Mouse (Mus musculus) midbrain, embryonic 14.5 days (tissue): ENCODE measurements around the gene Tsfm. TPM values are rescaled to one million over a fixed set of nuclear protein-coding genes. Genes with fewer than 3 reads are reported as not detected.
"Not testable (repeated sequence)": the region's sequence is repeated elsewhere in the genome, so short reads cannot be mapped to it uniquely, and the experiment has no call there.

ENCODE experiments used
- ATAC-seq: fragments of 200-750 bp; cut with Nextera tagmentation; 2 replicates; pipeline ENCODE4 v1.8.0; 2017; ENCODE audit warnings: moderate number of reproducible peaks, moderate library complexity; ENCODE audit not compliant: low FRiP score, low TSS enrichment
- DNase-seq: peaks from one replicate; pipeline ENCODE4 v3.0.0-alpha.2; 2015
- H3K27ac ChIP-seq: fragments of 300-500 bp; sonication (generic); replicated peaks from 2 replicates; pipeline ENCODE4 v1.5.1; 2014; ENCODE audit warnings: mild to moderate bottlenecking, low read depth, low read length, moderate library complexity
- H3K27me3 ChIP-seq: fragments of 300-500 bp; sonication (generic); 2 replicates; pipeline ENCODE4 v1.6.1; 2014; ENCODE audit warnings: low read length, control low read depth, mixed read lengths; ENCODE audit not compliant: control insufficient read depth, insufficient read depth
- H3K36me3 ChIP-seq: fragments of 300-500 bp; sonication (generic); 2 replicates; pipeline ENCODE4 v1.6.1; 2014; ENCODE audit warnings: low read length, control low read depth; ENCODE audit not compliant: control insufficient read depth, insufficient read depth
- H3K4me1 ChIP-seq: fragments of 300-500 bp; sonication (generic); 2 replicates; pipeline ENCODE4 v1.6.1; 2014; ENCODE audit warnings: mild to moderate bottlenecking, antibody characterized with exemption, low read length, control low read depth; ENCODE audit not compliant: control insufficient read depth, insufficient read depth
- H3K4me2 ChIP-seq: fragments of 300-500 bp; sonication (generic); 2 replicates; pipeline ENCODE4 v1.6.1; 2014; ENCODE audit warnings: mild to moderate bottlenecking, low read length, moderate library complexity
- H3K4me3 ChIP-seq: fragments of 300-500 bp; sonication (generic); replicated peaks from 2 replicates; pipeline ENCODE4 v1.5.1; 2014; ENCODE audit warnings: low read depth, low read length
- H3K9ac ChIP-seq: fragments of 300-500 bp; sonication (generic); replicated peaks from 2 replicates; pipeline ENCODE4 v1.6.1; 2014; ENCODE audit warnings: mild to moderate bottlenecking, low read length, moderate library complexity
- H3K9me3 ChIP-seq: fragments of 300-500 bp; sonication (generic); 2 replicates; pipeline ENCODE4 v1.6.1; 2016; ENCODE audit warnings: low read length, control low read depth, mixed read lengths; ENCODE audit not compliant: control insufficient read depth
- WGBS: fragments of 180-500 bp; shearing (Covaris S2); extraction: QIAGEN DNeasy Blood & Tissue Kit; methylation state at CpG from one replicate; pipeline ENCODE4 v1.1.7; 2014; 5-methylcytosine and 5-hydroxymethylcytosine counted together
- polyA plus RNA-seq: library from polyadenylated mRNA; unstranded; fragments of >200 nt; fragmentation: Nextera tagmentation; extraction: Ambion mirVana; gene quantifications from 2 replicates; pipeline ENCODE4 v1.2.1, GENCODE M21; 2014

Gene Tsfm
- polyA plus RNA-seq, 1 experiment from 2014 or later, result 56.0 TPM

- peaks cover 21% of the 10 kb centered on the region for H3K4me1 ChIP-seq
- H3K9me3 ChIP-seq, result no peaks in the 10 kb centered on the region
- no peak within 1 kb of the TSS for H3K4me3 ChIP-seq
- H3K27ac ChIP-seq, result no peak within 1 kb of the TSS
- H3K4me2 ChIP-seq, result no peak within 1 kb of the TSS
- no peak within 1 kb of the TSS for H3K9ac ChIP-seq
- 0 out of 2 replicates have a peak, but pooled peaks cover 7% of the 10 kb centered on the region for H3K27me3 ChIP-seq
- DNase-seq, result no peak
- ATAC-seq, result no peak
- WGBS, result 68% methylated on average over 9 of the region's 9 CpGs
- H3K36me3 ChIP-seq, result no peaks in the 10 kb centered on the region
Measured at GRCm38 (mm10) chr10:127075080-127075479, 44.4 kb upstream of the Tsfm start, which contains the start of gene Agap2. TSS of gene Agap2 (plus strand) at chr10:127075284.

GRCm38 (mm10) chr10:127073981-127074380 is 43.3 kb upstream of the Tsfm start:
- no peak for DNase-seq
- H3K9ac ChIP-seq, result no peak overlapping the region
- no peaks in the 10 kb centered on the region for H3K27me3 ChIP-seq
- H3K9me3 ChIP-seq, result no peaks in the 10 kb centered on the region
- H3K27ac ChIP-seq, result no peak overlapping the region
- H3K36me3 ChIP-seq, result no peaks in the 10 kb centered on the region
- H3K4me2 ChIP-seq, result no peak overlapping the region
- H3K4me1 ChIP-seq, result peaks cover 22% of the 10 kb centered on the region
- H3K4me3 ChIP-seq, result no peak overlapping the region
- no peak for ATAC-seq
- WGBS, result 97% methylated on average over 1 of the region's 1 CpGs

- 92% methylated on average over 2 of the region's 2 CpGs for WGBS
- H3K27ac ChIP-seq, H3K9ac ChIP-seq, H3K9me3 ChIP-seq, ATAC-seq, H3K27me3 ChIP-seq, DNase-seq, H3K4me2 ChIP-seq, H3K36me3 ChIP-seq, H3K4me3 ChIP-seq: not testable (repeated sequence)
- H3K4me1 ChIP-seq, result peaks cover 20% of the 10 kb centered on the region
Measured at GRCm38 (mm10) chr10:127072969-127073368, 42.3 kb upstream of the Tsfm start.

GRCm38 (mm10) chr10:127072270-127072669 is 41.6 kb upstream of the Tsfm start:
- DNase-seq, H3K9ac ChIP-seq, H3K27ac ChIP-seq, H3K4me3 ChIP-seq, H3K9me3 ChIP-seq, H3K4me2 ChIP-seq, ATAC-seq, H3K27me3 ChIP-seq: not testable (repeated sequence)
- H3K36me3 ChIP-seq, result peaks cover 12% of the 10 kb centered on the region
- 85% methylated on average over 4 of the region's 4 CpGs for WGBS
- peaks cover 14% of the 10 kb centered on the region for H3K4me1 ChIP-seq

GRCm38 (mm10) chr10:127071203-127071602 is 40.6 kb upstream of the Tsfm start:
- Histone ChIP-seq H3K9me3 (no peaks in the 10 kb centered on the region), H3K9ac (peak overlapping the region; percentile 74), H3K27me3 (no peaks in the 10 kb centered on the region), H3K4me1 (peaks cover 14% of the 10 kb centered on the region), H3K4me3 (peak overlapping the region; percentile 54), H3K4me2 (peak overlapping the region; percentile 95), H3K36me3 (peaks cover 22% of the 10 kb centered on the region), H3K27ac (peak overlapping the region; percentile 77; the same call in 1 of the 2 replicates)
- DNase-seq, result no peak
- WGBS, result 83% methylated on average over 9 of the region's 9 CpGs
- ATAC-seq, result no peak

- H3K27me3 ChIP-seq, result no peaks in the 10 kb centered on the region
- ATAC-seq, result peak; percentile 91
- 2% methylated on average over 36 of the region's 36 CpGs for WGBS
Measured at GRCm38 (mm10) chr10:127070190-127071121, 39.8 kb upstream of the Tsfm start, which contains the start of gene Tspan31. TSS of gene Tspan31 (minus strand) at chr10:127070264.

GRCm38 (mm10) chr10:127069281-127070189 is 38.9 kb upstream of the Tsfm start:
- H3K36me3 ChIP-seq, result peaks cover 38% of the 10 kb centered on the region
- no peaks in the 10 kb centered on the region for H3K27me3 ChIP-seq
- peak; percentile 82 for ATAC-seq
- DNase-seq, result peak; percentile 89
- H3K4me3 ChIP-seq, result peak overlapping the region; percentile 54
- peak overlapping the region; percentile 95 for H3K4me2 ChIP-seq
- H3K27ac ChIP-seq, result peak overlapping the region; percentile 85
- no peaks in the 10 kb centered on the region for H3K9me3 ChIP-seq
- H3K4me1 ChIP-seq, result peaks cover 20% of the 10 kb centered on the region
- WGBS, result 6% methylated on average over 30 of the region's 30 CpGs
- H3K9ac ChIP-seq, result peak overlapping the region; percentile 74

More at GRCm38 (mm10) chr10:127070190-127071121, 39.8 kb upstream of the Tsfm start, which contains the start of gene Tspan31:
- Histone ChIP-seq H3K4me1 (peaks cover 14% of the 10 kb centered on the region), H3K36me3 (peaks cover 30% of the 10 kb centered on the region), H3K27ac (peak within 1 kb of the TSS; percentile 85), H3K9ac (peak within 1 kb of the TSS; percentile 74), H3K4me2 (peak within 1 kb of the TSS; percentile 95), H3K9me3 (no peaks in the 10 kb centered on the region), H3K4me3 (peak within 1 kb of the TSS; percentile 54)
- DNase-seq, result peak; percentile 97

- ATAC-seq, result no peak
- peaks cover 38% of the 10 kb centered on the region for H3K36me3 ChIP-seq
- peaks cover 20% of the 10 kb centered on the region for H3K4me1 ChIP-seq
- no peak for DNase-seq
- H3K9me3 ChIP-seq, result no peaks in the 10 kb centered on the region
- H3K9ac ChIP-seq, result peak overlapping the region; percentile 74
- H3K27ac ChIP-seq, result peak overlapping the region; percentile 85
- H3K4me2 ChIP-seq, result peak overlapping the region; percentile 95
- WGBS, result 81% methylated on average over 9 of the region's 9 CpGs
- no peaks in the 10 kb centered on the region for H3K27me3 ChIP-seq
- H3K4me3 ChIP-seq, result peak overlapping the region; percentile 54
Measured at GRCm38 (mm10) chr10:127068360-127069038, 37.9 kb upstream of the Tsfm start.
